Mouse (Mus musculus) right cerebral cortex, postnatal 14 days (tissue): ENCODE measurements at regions not wholly inside any gene's neighbourhood (a gene's known extent, or its start where the extent isn't known, plus 50 kb on each side); places are given as distances from the start of the nearest gene placed in this dataset.
A peak's percentile ranks its signal among the peaks of the same experiment; 100 is the strongest.

Experiments
- DNase-seq: peaks from one replicate; pipeline ENCODE4 v3.0.0; 2022

GRCm38 (mm10) chr4:26016071-26016470, 216.0 kb upstream of the Fut9 start:
- no peak for DNase-seq

GRCm38 (mm10) chr4:26000364-26000763, 200.3 kb upstream of the Fut9 start:
- no peak for DNase-seq

GRCm38 (mm10) chr4:25998561-25998960, 198.5 kb upstream of the Fut9 start:
- no peak for DNase-seq

- peak; percentile 16 for DNase-seq
Observed at GRCm38 (mm10) chr4:25955696-25956348, 155.8 kb upstream of the Fut9 start.

- DNase-seq, result no peak
Observed at GRCm38 (mm10) chr4:25932546-25932945, 132.5 kb upstream of the Fut9 start.

- no peak for DNase-seq
Observed at GRCm38 (mm10) chr4:25895381-25895980, 95.4 kb upstream of the Fut9 start.

GRCm38 (mm10) chr4:25891888-25892661, 92.0 kb upstream of the Fut9 start:
- no peak for DNase-seq
